Mouse (Mus musculus) gastrocnemius, postnatal 14 days (tissue): Measurements from ENCODE around the gene Pcbp3. TPM values are rescaled to one million over a fixed set of nuclear protein-coding genes. Genes with fewer than 3 reads are reported as not detected.

Source experiments
- DNase-seq: peaks from one replicate; pipeline ENCODE4 v3.0.0; 2021; ENCODE audit warnings: mixed read lengths
- intact Hi-C: fragments of 180-260 bp; cut with DNase I; formaldehyde crosslinking; loops from one replicate; pipeline ENCODE4 v1.15.1; 2025; ENCODE audit warnings: low total_unique reads
- total RNA-seq, 2 experiments: library from RNA; stranded (reverse); gene quantifications; 2 replicates each; pipeline ENCODE4 v1.2.3; 2021

The Pcbp3 gene
- total RNA-seq, 2 experiments from 2014 or later = 3.7 to 5.1 TPM

DNA sequence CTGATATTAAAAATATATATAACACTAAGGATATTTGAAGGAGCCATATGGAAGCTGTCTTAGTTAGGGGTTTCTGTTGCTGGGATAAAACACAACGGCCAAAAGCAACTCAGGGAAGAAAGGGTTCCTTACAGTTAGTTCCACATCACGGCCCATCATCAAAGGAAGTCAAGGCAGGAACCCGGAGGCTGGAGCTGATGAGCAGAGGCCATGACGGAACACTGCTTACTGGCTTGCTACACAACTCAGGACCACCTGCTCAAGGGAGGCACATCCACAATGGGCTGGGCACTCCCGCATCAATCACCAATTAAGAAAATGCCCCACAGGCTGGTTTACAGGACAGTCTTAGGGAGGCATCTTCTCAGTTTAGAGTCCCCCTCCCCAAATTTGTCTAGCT is 26.9 kb downstream of the Pcbp3 start:
- no peak for DNase-seq
- intact Hi-C loops = no loop called here

DNA sequence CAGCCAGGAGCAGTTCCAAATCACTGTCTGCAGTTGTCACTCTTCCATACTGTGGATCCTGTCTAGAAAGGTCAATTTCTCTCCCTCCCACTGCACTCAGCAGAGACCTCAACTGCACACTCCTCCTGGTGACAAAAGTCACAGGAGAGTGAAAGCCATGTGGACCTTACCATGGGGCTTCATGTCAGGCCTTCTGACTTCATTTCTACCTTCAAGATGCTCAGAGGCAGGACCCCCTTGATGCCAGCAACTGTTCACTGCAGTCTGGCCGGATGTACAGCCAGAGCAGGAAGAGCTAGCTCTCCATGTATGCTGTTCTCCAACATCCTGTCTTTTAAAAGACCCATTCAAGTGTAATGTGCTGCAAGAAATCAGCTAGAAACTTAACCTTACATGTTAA is 29.9 kb downstream of the Pcbp3 start:
- no peak for DNase-seq
- intact Hi-C loops = no loop called here

DNA sequence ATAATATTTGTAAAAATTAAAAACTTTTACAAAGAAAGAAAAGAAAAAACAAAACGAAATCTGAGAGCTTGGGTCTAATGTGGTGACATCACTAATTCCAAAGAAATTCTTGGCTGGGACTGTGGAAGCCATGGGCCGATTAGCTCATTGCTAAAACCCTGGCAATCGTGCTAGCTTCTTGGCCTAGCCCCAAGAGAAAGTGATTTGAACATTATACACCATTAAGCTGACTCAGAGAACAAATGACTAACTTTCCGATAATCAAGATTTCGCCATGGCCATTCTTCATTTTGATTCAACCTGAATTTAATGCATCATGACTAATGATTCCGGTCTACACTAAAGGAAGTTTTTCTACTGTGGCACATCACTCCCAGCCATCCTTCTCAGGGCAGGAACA is 30.6 kb downstream of the Pcbp3 start:
- peak; percentile 68 for DNase-seq
- intact Hi-C loops = no loop called here

DNA sequence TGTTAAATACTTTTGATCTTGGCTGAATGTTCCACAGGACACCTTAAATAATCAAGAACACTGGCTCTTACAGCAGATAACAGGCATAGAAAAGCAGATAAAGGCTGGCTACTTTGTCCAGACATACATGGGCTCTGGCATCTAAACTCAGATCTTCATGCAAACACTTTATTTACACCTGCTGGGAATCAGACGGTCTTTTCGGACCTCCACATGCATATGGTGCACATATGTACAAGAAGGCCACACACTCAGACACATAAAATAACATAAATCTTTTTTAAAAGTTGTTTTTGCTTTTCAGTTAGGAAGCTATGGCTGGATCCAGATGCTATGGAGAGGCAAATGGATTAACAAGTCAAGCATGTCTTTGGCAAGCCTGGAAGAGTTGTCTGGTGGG is 37.2 kb downstream of the Pcbp3 start:
- intact Hi-C loops = no loop called here
- DNase-seq = no peak

DNA sequence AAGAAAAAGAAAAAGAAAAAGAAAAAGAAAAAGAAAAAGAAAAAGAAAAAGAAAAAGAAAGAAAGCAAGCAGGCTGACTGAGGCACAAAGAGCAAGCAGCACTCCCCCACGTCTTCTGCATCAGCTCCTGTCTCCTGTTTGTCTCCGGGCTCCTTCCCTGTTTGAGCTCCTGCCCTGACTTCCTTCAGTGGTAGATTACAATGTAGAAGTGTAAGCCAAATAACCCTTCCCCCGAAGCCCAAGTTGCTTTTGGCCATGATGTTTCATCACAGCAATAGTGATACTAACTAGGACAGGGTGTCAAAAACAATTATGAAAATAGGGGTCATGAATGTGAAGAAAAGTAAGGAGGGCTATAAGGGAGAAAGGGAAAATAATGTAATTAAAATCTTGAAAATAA is 43.6 kb downstream of the Pcbp3 start:
- intact Hi-C loops = no loop called here
- DNase-seq = no peak

DNA sequence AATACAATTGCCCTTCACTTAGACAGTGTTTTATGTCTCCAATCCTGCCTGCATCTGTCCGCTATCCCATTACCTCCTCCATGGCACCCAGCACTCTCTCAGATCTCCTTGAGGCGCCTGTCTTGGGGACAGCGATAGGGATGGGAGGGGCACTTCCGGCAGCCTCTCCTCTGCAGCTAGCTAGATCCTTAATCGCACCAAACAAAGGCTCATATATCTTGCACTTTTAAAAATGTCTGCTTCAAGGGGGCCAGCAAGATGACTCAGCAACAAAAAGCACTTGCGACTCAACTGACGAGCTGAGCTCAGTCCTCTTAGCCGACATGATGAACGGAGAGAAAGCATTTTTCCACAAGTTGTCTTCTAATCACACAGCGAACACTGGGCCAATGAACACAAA is 55.3 kb downstream of the Pcbp3 start:
- intact Hi-C loops = no loop called here
- DNase-seq = no peak

DNA sequence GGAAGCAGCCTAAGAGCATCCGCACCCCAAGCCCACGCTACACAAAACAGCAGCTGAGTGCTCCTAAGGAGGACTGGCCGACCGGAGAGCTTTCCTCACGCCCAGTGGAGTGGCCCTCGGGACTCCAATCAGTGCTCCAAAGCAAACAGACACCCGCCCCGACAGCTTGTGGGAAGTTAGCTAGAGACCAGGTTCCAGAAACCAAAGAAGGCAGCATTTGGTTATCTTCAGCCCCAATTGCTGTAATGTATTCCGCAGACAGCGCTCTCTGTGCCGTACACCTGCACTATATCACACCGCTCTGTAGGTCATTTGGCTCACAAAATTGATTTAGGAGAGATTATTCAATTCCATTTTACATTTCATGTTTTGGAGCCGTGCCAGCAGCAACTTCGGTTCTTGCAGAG is 55.7 kb downstream of the Pcbp3 start:
- intact Hi-C loops = no loop called here
- peak; percentile 26 for DNase-seq

DNA sequence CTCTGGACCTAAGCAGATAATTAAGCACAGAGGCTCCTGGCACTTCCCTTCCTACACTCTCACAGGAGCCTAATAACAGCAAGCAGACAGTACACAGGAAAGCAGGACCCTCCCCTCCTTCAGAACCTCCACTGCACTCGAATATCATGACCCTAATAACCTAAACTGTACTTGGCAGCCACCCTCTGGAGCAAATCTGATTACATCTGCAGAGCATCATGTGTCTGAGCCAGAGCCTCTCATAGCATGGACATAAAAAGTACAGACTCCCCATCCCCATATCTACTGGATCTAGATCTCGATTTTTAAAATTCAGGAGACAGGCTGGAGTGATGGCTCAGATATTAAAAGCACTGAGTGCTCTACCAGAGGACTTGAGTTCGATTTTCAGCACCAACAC is 58.0 kb downstream of the Pcbp3 start:
- peak; percentile 10 for DNase-seq

DNA sequence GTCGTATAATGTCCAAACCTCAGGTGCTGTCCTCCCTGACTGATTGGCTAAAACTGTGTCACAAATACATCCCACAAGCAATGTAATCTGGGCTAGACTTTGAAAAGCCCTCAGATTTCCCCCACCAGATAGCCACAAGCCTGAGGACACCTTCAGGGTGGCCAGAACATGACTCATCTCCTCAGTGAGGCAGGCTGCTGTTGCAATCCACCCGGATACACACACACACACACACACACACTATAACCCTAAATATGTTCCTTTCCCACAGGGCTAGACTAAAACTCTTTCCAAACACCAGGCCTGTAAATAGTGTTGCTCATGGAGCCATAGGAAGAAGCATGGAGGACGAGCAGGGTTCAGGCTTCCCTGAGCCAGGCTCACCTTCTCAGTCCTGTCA is 58.6 kb downstream of the Pcbp3 start:
- intact Hi-C loops = no loop called here
- DNase-seq = peak; percentile 24

More for the DNA sequence above, 58.0 kb downstream of the Pcbp3 start:
- intact Hi-C loops = no loop called here

DNA sequence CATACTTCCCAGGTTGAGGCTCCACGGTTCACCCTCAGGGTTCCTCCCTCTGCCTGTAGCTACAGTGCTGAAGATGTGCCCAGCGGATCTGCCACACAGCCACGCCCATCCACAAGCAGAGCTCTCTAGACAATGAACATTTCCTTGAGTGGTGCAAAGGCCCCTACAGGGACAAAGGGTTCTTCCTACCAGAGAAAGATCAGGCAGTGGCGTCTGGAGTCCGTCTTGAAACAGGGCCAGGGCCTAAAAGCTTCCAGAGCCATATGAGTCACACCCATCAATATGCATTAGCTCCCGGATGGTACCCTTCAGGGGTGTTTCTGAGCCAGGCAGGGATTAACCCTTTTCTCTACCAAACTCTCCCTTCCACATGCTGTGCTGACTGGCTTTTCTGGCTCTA is 59.1 kb downstream of the Pcbp3 start:
- intact Hi-C loops = no loop called here
- peak; percentile 34 for DNase-seq

DNA sequence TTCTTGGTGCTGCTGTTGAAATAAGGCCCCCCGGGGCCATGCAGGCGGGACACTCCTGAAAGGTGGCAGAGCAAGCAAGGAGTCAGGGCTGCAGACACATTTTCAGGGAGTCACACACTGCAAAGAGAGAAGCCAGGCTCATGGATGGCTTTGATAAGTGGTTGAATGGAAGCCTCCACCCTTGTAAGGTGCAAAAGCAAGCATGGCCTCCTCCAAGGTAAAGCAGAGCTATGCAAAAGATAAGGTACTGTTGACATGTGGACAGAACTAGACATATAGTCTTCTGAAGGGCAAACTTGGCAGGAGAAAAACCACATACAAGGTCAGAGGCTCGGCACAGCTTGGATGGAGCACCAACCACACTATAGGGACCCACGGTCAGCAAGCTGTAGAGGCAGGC is 63.3 kb downstream of the Pcbp3 start:
- no peak for DNase-seq
- intact Hi-C loops = no loop called here

DNA sequence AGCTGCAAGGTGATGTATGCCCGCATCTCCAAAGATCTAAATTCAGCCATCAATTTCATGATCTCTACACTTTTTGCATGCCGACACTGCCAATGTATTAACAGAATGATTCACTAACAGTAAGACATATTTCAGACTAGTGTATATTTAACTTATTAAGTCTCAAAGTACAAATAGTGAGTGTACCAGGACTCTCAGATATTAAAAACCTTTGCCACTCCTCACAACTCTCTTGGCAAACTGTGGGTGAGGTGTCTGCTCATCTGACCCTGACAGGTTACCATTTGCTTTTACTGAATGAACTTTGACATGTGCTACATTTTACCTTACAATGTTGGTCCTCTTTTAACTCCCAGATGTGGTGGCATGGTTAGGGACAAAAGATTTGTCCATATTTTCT is 70.2 kb downstream of the Pcbp3 start:
- intact Hi-C loops = no loop called here
- no peak for DNase-seq

DNA sequence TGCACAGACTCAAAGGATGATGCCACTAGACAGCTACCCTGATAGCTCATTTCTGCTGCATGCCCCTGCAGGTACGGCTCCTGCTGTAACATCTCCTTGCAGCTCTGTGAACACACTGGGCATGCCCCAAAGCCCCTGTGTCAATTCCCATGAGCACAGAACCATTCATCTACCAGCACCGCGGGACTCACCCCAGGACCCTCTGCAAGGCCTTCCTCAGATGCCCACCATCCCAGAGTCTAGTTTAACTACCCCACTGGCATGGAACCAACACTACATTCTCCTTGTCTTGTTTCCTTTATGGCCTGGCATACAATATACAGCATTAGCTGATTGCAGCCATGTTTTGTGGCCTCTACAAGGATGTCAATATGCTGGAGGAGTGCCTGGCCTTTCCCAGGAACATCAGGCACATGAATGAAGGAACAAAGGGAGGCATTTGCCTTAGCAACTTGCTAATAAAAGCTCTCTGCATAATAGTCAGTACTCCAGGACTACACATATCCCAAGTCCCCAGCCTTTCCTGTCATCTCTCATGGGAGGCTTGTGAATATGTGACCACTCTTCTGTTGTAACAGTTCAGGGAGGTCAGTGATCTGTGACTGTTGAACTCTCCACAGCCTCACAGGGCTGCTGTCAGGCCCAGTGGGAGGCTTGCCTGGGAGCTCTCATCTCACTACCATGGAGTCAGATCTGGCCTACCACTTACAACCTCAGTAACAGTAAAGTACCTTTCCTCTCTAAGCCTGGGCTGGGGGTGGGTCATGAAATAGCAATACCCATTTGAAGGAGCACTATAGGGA is 78.0 kb downstream of the Pcbp3 start:
- no peak for DNase-seq
- intact Hi-C loops = no loop called here

DNA sequence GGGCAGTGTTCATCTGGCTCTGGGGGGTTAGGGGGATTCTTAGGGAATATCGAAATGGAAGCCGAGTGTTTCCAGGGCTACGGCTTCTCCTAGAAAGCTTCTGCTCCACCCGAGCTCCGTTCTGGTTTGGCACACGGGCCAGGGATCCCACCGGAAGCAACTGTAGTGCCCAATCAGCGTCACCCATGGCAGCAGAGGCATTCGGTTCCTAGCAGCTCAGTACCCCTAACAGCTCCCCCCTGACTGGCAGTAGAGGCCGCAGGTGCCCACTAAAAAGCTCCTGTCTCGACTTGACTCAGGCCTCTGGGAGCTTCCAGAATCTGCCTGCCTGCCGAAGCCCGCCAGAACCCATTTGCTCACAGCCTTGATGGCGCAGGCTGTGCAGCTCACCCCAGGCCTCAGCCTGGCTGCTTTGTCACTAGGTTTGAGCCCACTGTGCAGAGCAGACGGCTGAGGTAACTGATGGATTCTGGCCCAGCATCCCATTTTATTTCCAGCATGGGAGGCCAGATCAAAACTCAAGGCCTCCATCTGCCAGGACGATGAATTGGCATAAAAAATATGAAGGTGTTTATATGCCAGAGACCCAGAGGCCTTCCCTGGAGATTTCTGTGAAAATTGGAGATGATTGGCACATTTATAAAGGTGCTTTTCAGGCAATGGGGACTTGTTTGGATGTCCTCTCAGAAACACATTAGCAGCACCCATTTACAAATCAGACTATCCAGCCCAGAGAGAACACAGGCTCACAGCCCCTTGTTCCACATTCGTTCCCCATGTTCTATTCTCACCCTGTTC is 78.8 kb downstream of the Pcbp3 start:
- intact Hi-C loops = no loop called here
- DNase-seq = no peak

DNA sequence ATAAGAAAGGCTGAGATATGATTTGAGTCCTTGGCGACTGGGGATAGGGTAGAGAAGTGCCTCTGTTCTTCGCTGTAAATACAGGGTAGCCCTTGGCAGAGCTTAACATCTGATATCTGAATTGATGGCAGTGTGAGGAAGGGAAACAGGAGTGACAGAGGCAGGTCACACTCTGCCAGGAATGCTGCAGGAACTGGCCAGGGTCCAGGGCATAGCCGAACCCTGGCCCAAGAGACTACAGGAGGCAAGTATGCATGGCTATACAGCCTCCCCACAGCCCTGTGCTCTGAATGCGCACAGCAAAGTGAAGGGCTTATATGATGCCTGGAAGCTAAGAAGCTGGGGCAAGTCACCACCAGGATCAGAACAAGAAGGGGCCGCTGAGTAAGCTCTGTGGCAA is 79.8 kb downstream of the Pcbp3 start:
- no peak for DNase-seq
- intact Hi-C loops = no loop called here

DNA sequence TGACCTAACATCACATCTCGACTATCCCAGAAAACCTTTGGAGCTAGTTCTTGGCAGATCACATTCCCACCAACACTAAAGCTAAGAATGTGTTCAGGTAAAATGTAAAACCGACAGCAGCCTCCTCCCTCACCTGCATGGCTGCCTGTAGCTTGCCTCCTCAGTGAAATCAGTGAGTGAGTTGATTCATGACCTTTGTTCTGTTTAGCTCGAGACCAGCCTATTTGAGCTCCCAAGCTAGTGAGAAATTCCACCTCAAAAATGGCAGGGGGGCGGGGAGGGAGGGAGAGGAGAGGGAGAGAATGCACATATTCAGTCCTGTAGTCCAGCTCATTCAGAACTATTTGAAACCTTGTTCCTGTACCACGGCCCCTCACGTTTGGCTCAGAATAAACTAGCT is 86.4 kb downstream of the Pcbp3 start:
- no peak for DNase-seq
- intact Hi-C loops = no loop called here

DNA sequence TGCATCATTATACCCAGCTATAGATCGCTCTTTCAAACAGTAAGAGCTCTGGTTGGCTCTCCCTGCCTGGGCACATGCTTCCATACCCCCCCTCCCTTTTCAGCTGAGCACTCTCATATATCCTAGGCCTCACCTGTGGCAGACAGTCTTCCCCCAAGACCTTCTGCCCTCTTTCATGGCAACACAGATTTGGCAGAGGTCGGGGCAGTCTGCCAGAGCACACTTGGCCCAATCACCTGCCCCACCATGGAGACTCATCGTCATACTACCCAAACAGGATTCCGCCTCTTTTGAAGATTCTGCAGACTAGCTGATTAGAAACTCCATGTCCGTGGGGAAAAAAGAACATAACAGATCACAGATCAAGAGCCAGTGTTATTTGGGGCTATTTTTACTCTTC is 86.8 kb downstream of the Pcbp3 start:
- intact Hi-C loops = no loop called here

DNA sequence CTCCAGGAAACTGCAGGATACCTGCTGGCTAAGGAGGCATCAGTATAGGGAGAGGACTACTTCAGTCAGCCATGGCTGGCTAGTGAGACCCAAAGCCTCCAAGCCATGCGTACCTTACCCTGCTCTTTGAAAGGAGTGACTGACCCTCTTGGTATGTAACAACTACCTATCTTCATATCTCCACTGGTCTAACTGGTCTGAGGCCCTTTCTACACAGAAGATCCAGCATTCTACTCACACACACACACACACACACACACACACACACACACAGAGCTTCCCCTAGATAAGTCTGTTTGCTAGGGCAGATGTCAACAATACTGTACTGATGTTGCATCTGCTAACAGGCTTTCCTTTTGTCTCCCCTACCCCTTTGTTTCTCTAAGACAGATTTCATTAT is 87.3 kb downstream of the Pcbp3 start:
- intact Hi-C loops = no loop called here
- DNase-seq = no peak

More for the DNA sequence above, 86.8 kb downstream of the Pcbp3 start:
- no peak for DNase-seq

DNA sequence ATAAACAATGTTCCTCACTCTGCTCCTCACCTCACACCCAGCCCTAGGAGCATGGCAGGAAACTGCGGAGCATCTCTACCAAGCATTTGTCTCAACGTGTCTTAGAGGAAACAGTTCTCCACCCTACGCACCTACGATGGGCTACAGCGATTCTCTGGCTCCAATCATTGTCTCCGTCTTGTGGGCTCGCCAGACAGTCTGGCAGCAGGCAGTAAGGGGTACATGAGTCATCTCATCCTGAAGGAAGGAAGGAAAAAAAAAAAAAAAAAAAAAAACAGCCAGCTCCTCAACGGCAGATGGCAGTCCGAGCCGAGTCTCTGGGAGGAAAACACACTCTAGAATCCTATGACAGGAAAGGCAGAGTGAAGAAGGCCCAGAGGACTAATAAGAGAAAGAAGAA is 87.7 kb downstream of the Pcbp3 start:
- intact Hi-C loops = no loop called here
- no peak for DNase-seq

DNA sequence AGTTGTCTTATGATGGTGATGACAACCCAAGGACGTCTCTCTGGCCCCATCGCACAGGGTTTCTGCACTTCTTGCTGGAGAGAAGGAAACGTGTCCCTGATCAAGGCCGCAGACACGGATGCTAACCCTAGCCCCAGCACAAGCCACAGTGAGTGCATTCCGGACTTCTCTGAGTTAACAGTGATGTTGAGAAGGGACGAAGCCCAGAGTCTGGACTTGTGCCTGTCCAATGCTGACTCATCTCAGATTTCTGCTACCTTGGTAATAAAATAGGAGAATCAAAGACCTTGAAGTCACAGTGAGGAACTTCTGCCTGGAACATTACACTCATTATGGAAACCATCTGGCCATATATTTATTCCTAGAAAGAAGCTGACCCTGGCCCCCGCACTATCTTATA is 89.0 kb downstream of the Pcbp3 start:
- intact Hi-C loops = no loop called here
- no peak for DNase-seq

DNA sequence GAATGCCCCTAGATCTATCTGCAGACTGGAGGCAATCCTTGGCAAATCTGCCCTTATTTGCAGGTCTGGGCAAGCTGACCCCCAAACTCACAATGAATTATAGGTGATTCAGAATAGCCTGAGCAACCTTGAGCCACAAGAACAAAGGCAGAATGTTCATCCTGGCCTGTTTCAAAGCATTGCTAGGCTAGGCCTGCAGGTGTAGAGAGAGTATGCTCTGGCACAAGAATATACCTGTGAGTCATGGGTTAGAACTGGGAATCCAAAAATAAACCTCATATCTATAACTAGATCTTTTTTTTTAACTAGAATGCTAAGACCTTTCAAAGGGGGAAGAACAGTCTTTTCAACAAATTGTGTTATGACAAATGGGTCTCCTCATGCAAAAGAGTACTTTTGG is 95.8 kb downstream of the Pcbp3 start:
- intact Hi-C loops = no loop called here
- DNase-seq = no peak
